Mouse (Mus musculus) heart, adult 2 months (tissue): ENCODE measurements around the gene Pigg.

Experiments
- CTCF ChIP-seq: fragments of 200-600 bp; IDR thresholded peaks from 2 replicates; pipeline ENCODE4 v1.8.1; 2022; ENCODE audit warnings: antibody characterized with exemption, mild to moderate bottlenecking, moderate library complexity
- EP300 ChIP-seq: fragments of 200-500 bp; IDR thresholded peaks from 2 replicates; pipeline ENCODE4 v1.6.1; 2011; ENCODE audit warnings: low read depth, low read length, control low read depth; ENCODE audit not compliant: insufficient read depth
- POLR2A ChIP-seq: fragments of 200-500 bp; IDR thresholded peaks from 2 replicates; pipeline ENCODE4 v1.6.1; 2011; ENCODE audit warnings: mild to moderate bottlenecking, low read depth, low read length, control low read depth; ENCODE audit not compliant: insufficient read depth

DNA sequence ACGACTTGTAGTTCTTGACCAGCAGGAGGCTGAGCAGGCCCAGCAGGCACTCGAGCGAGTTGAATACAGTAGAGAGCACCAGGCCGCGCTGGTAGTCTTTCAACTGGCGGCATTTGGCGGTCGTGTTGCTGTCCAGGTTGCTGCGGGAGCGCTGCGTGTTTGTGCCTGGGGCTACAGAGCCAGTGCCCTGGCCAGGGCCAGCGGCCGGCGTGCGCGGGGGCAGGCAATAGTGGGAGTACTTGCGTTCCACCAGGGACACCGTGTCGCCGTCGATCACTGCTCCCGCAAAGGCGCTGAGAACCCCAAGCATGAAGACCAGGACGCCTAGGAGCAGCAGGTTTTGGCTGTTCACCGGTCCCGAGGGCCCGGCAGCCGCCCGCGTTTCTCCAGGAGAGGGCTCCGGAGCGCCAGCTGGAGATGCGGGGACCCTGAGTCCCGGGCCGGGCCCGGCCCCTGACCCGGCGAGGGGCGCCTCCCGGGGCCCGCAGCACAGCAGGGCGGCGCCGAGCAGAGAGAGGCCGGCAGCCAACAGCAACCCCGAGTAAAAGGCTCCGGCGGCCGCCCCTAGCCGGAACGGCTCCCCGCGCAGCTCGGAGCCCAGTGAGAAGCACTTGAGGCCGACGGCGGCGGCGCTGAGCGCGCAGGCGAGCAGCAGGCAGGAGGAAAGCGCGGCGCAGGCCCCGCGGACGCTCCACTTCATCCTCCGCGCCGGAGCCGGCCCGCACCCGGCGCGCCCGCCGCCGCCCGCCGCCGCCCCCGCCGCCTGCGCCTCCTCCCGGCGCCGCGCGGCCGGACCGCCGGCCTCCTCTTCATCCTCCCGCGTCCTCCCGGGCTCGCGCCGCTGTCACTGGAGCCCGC lies 54.8 kb downstream of the Pigg start:
- TF ChIP-seq EP300 (no peak), CTCF (peak; percentile 44), POLR2A (no peak)
